Mouse (Mus musculus) embryonic facial prominence, embryonic 11.5 days (tissue): Measurements from ENCODE around the gene Srm. TPM values are rescaled to one million over a fixed set of nuclear protein-coding genes. Genes with fewer than 3 reads are reported as not detected.
A peak's percentile ranks its signal among the peaks of the same experiment; 100 is the strongest.

ENCODE experiments used
- ATAC-seq: fragments of 200-750 bp; cut with Nextera tagmentation; replicated peaks from 2 replicates; pipeline ENCODE4 v1.8.0; 2017; ENCODE audit warnings: low read depth; ENCODE audit not compliant: insufficient number of reproducible peaks, low FRiP score, low TSS enrichment
- DNase-seq: peaks from one replicate; pipeline ENCODE4 v3.0.0-alpha.2; 2015; ENCODE audit warnings: low spot score
- H3K27ac ChIP-seq: fragments of 300-500 bp; sonication (generic); replicated peaks from 2 replicates; pipeline ENCODE4 v1.5.1; 2014; ENCODE audit warnings: mild to moderate bottlenecking, low read depth, low read length, control low read depth
- H3K27me3 ChIP-seq: fragments of 300-500 bp; sonication (generic); 2 replicates; pipeline ENCODE4 v1.6.1; 2014; ENCODE audit warnings: mild to moderate bottlenecking, low read length, moderate library complexity, mixed read lengths; ENCODE audit not compliant: control insufficient read depth, insufficient read depth
- H3K36me3 ChIP-seq: fragments of 300-500 bp; sonication (generic); replicated peaks from 2 replicates; pipeline ENCODE4 v1.6.1; 2014; ENCODE audit warnings: low read depth, mild to moderate bottlenecking, low read length, moderate library complexity, mixed read lengths; ENCODE audit not compliant: control insufficient read depth, insufficient read depth
- H3K4me1 ChIP-seq: fragments of 300-500 bp; sonication (generic); 2 replicates; pipeline ENCODE4 v1.6.1; 2014; ENCODE audit warnings: low read length, mixed read lengths; ENCODE audit not compliant: control insufficient read depth, insufficient read depth
- H3K4me2 ChIP-seq: fragments of 300-500 bp; sonication (generic); 2 replicates; pipeline ENCODE4 v1.6.1; 2014; ENCODE audit warnings: low read depth, mild to moderate bottlenecking, control low read depth, low read length, moderate library complexity
- H3K4me3 ChIP-seq: fragments of 300-500 bp; sonication (generic); 2 replicates; pipeline ENCODE4 v1.5.1; 2014; ENCODE audit warnings: low read depth, low read length, control low read depth
- H3K9ac ChIP-seq: fragments of 300-500 bp; sonication (generic); replicated peaks from 2 replicates; pipeline ENCODE4 v1.6.1; 2014; ENCODE audit warnings: mild to moderate bottlenecking, control low read depth, low read length
- H3K9me3 ChIP-seq: fragments of 300-500 bp; sonication (generic); replicated peaks from 2 replicates; pipeline ENCODE4 v1.6.1; 2016; ENCODE audit warnings: mild to moderate bottlenecking, low read length, inconsistent platforms, mixed read lengths; ENCODE audit not compliant: control insufficient read depth
- WGBS: fragments of 180-500 bp; shearing (Covaris S2); extraction: QIAGEN DNeasy Blood & Tissue Kit; methylation state at CpG from one replicate; pipeline ENCODE4 v1.1.7; 2014; 5-methylcytosine and 5-hydroxymethylcytosine counted together
- polyA plus RNA-seq: library from polyadenylated mRNA; unstranded; fragments of >200 nt; fragmentation: Nextera tagmentation; extraction: Ambion mirVana; gene quantifications from 2 replicates; pipeline ENCODE4 v1.2.1, GENCODE M21; 2014

The Srm gene
- polyA plus RNA-seq, 1 experiment from 2014 or later, result 172 TPM

DNA sequence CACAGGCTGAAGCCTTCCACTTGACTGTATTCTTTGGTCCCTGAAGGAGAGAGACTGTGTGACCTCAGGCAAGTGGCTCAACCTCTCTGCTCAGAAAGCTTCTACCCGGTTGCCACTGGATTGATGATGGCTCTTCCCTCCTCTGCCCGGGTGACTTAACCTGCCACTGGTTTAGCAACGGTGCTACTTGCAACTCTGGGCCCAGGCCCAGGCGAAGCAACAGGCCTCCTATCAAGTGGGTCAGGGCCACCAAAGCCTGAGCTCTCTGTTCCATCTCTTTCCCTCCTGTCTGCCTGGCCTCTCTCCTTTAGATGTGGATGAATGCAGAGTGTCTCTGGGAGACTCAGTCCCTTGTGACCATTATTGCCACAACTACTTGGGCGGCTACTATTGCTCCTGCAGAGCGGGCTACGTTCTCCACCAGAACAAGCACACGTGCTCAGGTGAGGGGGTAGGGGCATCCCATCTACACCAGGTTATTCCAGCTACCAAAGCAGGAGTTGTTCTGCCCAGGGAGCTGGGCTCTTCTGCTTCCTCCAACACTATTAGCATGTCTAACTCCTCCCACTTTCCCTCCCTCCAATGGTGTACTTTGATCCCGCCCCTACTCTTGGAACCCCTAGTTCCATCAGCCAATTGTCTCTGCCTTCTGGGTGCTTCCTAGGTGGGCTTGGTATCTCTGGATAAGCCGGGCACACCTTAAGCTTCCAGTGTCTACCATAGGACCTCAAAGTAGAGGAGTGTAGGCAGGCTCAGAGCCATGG lies 12.3 kb downstream of the Srm start:
- Histone ChIP-seq H3K4me2 (no peak overlapping the region), H3K4me3 (no peak overlapping the region), H3K36me3 (no peaks in the 10 kb centered on the region), H3K9me3 (no peaks in the 10 kb centered on the region), H3K27ac (no peak overlapping the region), H3K27me3 (no peaks in the 10 kb centered on the region), H3K4me1 (no peaks in the 10 kb centered on the region), H3K9ac (no peak overlapping the region)
- 65% methylated on average over 10 of the region's 10 CpGs for WGBS
- DNase-seq, result no peak
- no peak for ATAC-seq

DNA sequence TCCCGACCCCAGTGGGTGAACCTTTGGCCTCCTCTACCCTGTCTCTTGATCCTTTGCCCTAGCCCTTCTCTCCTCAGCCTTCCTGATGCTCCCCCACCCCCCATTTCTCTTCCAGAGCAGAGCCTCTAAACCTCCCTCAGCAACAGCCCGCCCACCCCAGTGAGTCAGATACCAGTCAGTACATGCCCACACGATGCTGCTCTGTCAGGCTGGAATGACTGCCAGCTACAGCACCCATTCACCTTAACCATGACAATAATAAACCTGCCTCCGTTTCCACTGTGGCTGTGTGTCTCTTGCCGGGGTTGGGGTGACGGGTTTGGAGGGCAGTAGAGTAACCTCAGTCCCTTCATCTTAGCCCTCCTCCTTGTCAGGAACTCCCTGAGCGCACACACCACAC lies 12.8 kb downstream of the Srm start:
- Histone ChIP-seq H3K9ac (no peak overlapping the region), H3K4me3 (no peak overlapping the region), H3K4me2 (no peak overlapping the region), H3K36me3 (no peaks in the 10 kb centered on the region), H3K4me1 (no peaks in the 10 kb centered on the region), H3K9me3 (no peaks in the 10 kb centered on the region), H3K27me3 (no peaks in the 10 kb centered on the region), H3K27ac (no peak overlapping the region)
- 71% methylated on average over 7 of the region's 7 CpGs for WGBS
- DNase-seq (no peak), ATAC-seq (no peak)

DNA sequence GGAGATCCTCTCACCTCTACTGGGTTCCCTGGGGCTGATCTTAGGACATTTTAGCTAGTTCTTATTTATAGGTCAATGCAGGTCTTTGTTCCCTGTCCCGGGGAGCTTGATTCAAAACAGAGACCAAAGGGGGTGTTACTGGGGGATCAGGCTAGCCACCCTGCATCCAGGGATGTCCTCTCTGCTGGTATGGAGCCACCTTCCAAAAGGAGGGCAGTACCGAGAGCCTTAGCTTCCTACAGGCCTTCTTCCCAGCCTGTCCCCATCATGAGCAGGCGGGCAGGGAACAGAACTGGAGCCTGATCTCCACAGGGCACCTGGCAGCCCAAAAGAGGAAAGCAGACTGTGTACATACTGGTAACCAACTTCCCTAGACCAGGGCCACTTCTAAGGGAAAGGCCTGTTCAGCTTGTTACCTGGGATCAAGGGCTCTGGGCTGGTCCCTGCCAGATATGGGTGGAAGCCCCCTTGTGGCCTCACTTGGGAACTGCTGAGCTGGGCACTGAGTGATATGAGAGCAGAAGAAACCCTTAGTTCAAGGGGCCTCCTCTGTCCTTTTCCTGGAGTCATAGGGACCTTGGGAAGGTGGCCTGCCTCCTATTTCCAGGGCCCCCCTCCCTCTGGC lies 13.3 kb downstream of the Srm start:
- 88% methylated on average over 3 of the region's 3 CpGs for WGBS
- Histone ChIP-seq H3K9ac (no peak overlapping the region), H3K27me3 (no peaks in the 10 kb centered on the region), H3K27ac (no peak overlapping the region), H3K4me2 (no peak overlapping the region), H3K4me3 (no peak overlapping the region), H3K4me1 (no peaks in the 10 kb centered on the region), H3K9me3 (no peaks in the 10 kb centered on the region), H3K36me3 (no peaks in the 10 kb centered on the region)
- ATAC-seq, result no peak
- peak; percentile 80 for DNase-seq

DNA sequence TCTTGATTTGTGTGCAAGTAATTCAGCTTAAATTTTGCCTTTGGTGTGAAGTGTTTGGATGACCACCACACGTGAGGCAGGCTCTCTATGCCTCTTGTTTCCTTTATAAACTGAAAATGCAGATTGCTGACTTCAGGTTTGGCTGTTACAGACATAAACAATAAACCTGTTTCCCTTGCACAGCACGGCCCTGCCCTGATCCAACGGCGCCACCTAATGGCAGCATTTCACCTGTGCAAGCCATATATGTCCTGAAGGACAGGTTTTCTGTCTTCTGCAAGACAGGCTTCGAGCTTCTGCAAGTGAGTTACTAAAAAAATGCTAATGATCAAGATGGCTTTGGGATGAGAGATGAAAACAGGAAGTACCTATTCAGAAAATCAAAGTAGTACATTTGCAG lies 16.5 kb downstream of the Srm start:
- peaks cover 2% of the 10 kb centered on the region; the same call in 1 of the 2 replicates for H3K36me3 ChIP-seq
- H3K9ac ChIP-seq, result no peak overlapping the region
- peak; percentile 55 for DNase-seq
- no peaks in the 10 kb centered on the region for H3K9me3 ChIP-seq
- no peaks in the 10 kb centered on the region for H3K4me1 ChIP-seq
- no peak overlapping the region for H3K27ac ChIP-seq
- no peaks in the 10 kb centered on the region for H3K27me3 ChIP-seq
- H3K4me2 ChIP-seq, result no peak overlapping the region
- no peak overlapping the region for H3K4me3 ChIP-seq
- ATAC-seq, result no peak
- 33% methylated on average over 5 of the region's 5 CpGs for WGBS

DNA sequence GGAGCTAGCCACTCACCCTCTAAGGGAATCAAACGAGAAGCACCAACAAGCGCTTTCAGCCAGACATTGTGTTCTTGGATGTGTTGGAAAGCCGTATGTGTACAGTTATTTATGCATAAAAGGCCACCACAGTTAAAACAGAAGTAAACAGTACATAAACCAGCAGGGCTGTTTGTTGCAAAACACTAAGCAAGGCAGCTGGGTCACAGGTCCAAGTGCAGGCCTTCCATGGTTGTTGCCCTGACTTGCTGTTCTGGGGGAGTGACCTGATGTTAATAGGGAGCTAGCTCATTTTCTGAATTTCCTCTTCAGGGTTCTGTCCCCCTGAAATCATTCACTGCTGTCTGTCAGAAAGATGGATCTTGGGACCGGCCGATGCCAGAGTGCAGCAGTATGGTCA lies 18.5 kb downstream of the Srm start:
- no peaks in the 10 kb centered on the region for H3K4me1 ChIP-seq
- H3K36me3 ChIP-seq, result peaks cover 9% of the 10 kb centered on the region
- DNase-seq (no peak), ATAC-seq (no peak)
- 92% methylated on average over 5 of the region's 5 CpGs for WGBS
- no peak overlapping the region for H3K4me2 ChIP-seq
- H3K9me3 ChIP-seq, result no peaks in the 10 kb centered on the region
- H3K27ac ChIP-seq, result no peak overlapping the region
- no peak overlapping the region for H3K9ac ChIP-seq
- H3K4me3 ChIP-seq, result no peak overlapping the region
- no peaks in the 10 kb centered on the region for H3K27me3 ChIP-seq

DNA sequence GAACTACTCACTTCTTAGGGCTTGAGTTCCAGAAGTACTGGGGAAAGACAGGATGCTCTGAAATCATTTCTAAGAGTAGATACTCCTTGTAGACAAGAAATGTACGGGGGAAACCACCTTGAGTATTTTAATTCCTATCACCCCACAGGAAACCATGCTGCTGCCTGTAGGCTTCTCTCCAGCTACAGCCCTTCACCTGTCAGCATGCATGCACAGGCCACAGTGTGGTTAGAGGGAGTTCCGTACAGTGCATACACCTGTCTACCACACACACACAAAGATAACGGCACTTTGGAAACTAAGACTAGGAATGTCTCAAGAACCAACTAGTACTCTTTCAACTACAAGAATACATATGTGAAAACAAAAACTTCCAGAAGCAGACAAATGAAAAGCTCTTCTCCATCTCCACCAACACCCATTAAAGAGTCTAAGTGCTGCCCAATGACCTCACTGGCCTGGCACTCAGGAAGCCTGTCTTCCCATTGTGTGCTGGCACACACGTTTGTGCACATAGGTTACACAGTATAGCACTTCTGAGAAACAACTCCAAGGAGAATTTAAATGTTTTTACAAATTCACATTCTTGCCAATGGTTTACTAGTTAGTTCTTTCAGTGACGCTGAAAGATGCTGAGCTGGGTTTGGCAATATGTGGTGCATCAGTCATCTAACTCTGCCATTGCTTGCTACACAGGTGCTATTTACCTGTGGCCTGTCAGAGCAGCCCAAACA lies 19.5 kb downstream of the Srm start:
- H3K4me2 ChIP-seq, result no peak overlapping the region
- H3K27ac ChIP-seq, result no peak overlapping the region
- H3K4me1 ChIP-seq, result no peaks in the 10 kb centered on the region
- no peak overlapping the region for H3K4me3 ChIP-seq
- ATAC-seq (no peak), DNase-seq (no peak)
- no peaks in the 10 kb centered on the region for H3K9me3 ChIP-seq
- H3K27me3 ChIP-seq, result no peaks in the 10 kb centered on the region
- no peak overlapping the region for H3K9ac ChIP-seq
- WGBS, result 80% methylated on average over 5 of the region's 5 CpGs
- peaks cover 9% of the 10 kb centered on the region for H3K36me3 ChIP-seq

- no peak for DNase-seq
- Histone ChIP-seq H3K36me3 (peaks cover 9% of the 10 kb centered on the region), H3K4me2 (no peak overlapping the region), H3K4me1 (no peaks in the 10 kb centered on the region), H3K9ac (no peak overlapping the region), H3K4me3 (no peak overlapping the region), H3K27me3 (no peaks in the 10 kb centered on the region), H3K27ac (no peak overlapping the region), H3K9me3 (no peaks in the 10 kb centered on the region)
- WGBS, result 80% methylated on average over 4 of the region's 4 CpGs
- ATAC-seq, result no peak
Observed at GRCm38 (mm10) chr4:148612557-148612956, 21.3 kb downstream of the Srm start.

DNA sequence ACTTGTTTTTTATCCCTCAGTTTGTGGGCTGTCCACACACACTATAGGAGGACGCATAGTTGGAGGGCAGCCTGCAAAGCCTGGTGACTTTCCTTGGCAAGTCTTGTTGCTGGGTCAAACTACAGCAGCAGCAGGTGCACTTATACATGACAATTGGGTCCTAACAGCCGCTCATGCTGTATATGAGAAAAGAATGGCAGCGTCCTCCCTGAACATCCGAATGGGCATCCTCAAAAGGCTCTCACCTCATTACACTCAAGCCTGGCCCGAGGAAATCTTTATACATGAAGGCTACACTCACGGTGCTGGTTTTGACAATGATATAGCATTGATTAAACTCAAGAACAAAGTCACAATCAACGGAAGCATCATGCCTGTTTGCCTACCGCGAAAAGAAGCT lies 22.4 kb downstream of the Srm start:
- no peak overlapping the region for H3K27ac ChIP-seq
- ATAC-seq (no peak), DNase-seq (no peak)
- no peaks in the 10 kb centered on the region for H3K9me3 ChIP-seq
- H3K4me2 ChIP-seq, result no peak overlapping the region
- no peak overlapping the region for H3K9ac ChIP-seq
- no peak overlapping the region for H3K4me3 ChIP-seq
- H3K4me1 ChIP-seq, result no peaks in the 10 kb centered on the region
- H3K36me3 ChIP-seq, result peaks cover 13% of the 10 kb centered on the region
- WGBS, result 86% methylated on average over 9 of the region's 9 CpGs
- H3K27me3 ChIP-seq, result no peaks in the 10 kb centered on the region
